28 mouse cellular contexts compared by ENCODE assay signal in the genomic region with DNA sequence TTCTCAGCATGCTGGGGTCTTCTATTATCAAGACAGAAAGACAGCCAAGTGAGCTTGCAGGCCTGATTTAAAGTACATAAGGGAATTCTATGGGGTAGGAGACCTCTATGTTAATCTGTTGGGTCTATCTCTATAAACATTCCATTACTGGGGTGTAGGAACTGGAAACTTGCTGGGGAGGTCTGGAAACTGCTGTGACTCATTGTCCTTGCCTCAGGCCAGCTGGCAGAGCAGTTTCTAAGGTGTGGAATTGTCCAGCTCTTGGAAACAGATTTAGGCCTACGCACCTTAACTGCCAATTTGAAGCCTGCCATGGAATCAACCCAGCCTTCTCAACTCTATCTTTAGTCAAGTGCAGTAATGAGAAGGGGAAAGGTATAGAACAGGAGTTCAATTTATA.
A peak's percentile ranks its signal among the peaks of the same experiment; 100 is the strongest.
DNase-seq lines count a peak whose midpoint lies in the region; ATAC-seq and TF ChIP-seq lines count a peak whose summit lies in the region.
"Had no signal": no experiment of that assay in that cellular context is flagged by ENCODE, and none has a peak within 500 bp of the region (broad histone marks: within the 10 kb centered on the region; RNA-seq: fewer than 3 reads in every experiment).

No protein-coding gene starts in this region.

- H3K9me3 ChIP-seq in kidney, embryonic 14.5 days (ENCODE audit: control insufficient read depth, low read length) = no peaks in the 10 kb centered on the region
- H3K9me3 ChIP-seq: forebrain, embryonic 15.5 days; heart, embryonic 13.5 days; limb, embryonic 13.5 days; lung, embryonic 15.5 days; stomach, embryonic 15.5 days had no signal

- 75% methylated on average over 1 of the region's 1 CpGs for WGBS in kidney, adult 2 months
- WGBS in kidney, embryonic 14.5 days = 91% methylated on average over 1 of the region's 1 CpGs

- no peaks in the 10 kb centered on the region for H3K4me1 ChIP-seq in kidney, adult 2 months (ENCODE audit: control insufficient read depth, insufficient read depth, low read length)
- H3K4me1 ChIP-seq in kidney, embryonic 14.5 days (ENCODE audit: control insufficient read depth, insufficient read depth, low read length) = no peaks in the 10 kb centered on the region
- H3K4me1 ChIP-seq: heart, embryonic 13.5 days; limb, embryonic 13.5 days; lung, embryonic 15.5 days; stomach, embryonic 15.5 days had no signal

- H3K27ac ChIP-seq in kidney, adult 2 months (ENCODE audit: insufficient read depth, low read depth, low read length) = no peak overlapping the region
- H3K27ac ChIP-seq in kidney, embryonic 14.5 days (ENCODE audit: low read depth, low read length) = no peak overlapping the region
- H3K27ac ChIP-seq: heart, embryonic 13.5 days; hindbrain, embryonic 14.5 days; layer of hippocampus, adult 2 months; limb, embryonic 13.5 days; lung, embryonic 15.5 days; stomach, embryonic 15.5 days had no signal

- no peak for TF ChIP-seq CTCF in kidney, adult 2 months (conservative IDR thresholded peaks at IDR 0.05; ENCODE audit: insufficient read depth, insufficient read length, low read depth, low read length)
- no peak for TF ChIP-seq CTCF in brain, embryonic 14.5 days (IDR thresholded peaks at IDR 0.05; ENCODE audit: borderline replicate concordance, extremely low read depth, insufficient read depth, insufficient read length)

- no peaks in the 10 kb centered on the region for H3K36me3 ChIP-seq in kidney, adult 2 months (ENCODE audit: control insufficient read depth, insufficient read depth, low read length)
- no peaks in the 10 kb centered on the region for H3K36me3 ChIP-seq in kidney, embryonic 14.5 days (ENCODE audit: control insufficient read depth, insufficient read depth, low read length)
- H3K36me3 ChIP-seq: forebrain, embryonic 15.5 days; G1E; heart, embryonic 13.5 days; limb, embryonic 13.5 days; lung, embryonic 15.5 days; stomach, embryonic 15.5 days had no signal

- ATAC-seq in kidney, embryonic 14.5 days (ENCODE audit: low FRiP score, low TSS enrichment) = no peak
- ATAC-seq: intestine, postnatal 0 days; Patski had no signal

- no peak overlapping the region for H3K4me2 ChIP-seq in kidney, embryonic 14.5 days (replicated peaks; ENCODE audit: low read depth, low read length)
- H3K4me2 ChIP-seq: forebrain, embryonic 15.5 days; heart, embryonic 13.5 days; hindbrain, embryonic 14.5 days; limb, embryonic 13.5 days; liver, embryonic 11.5 days; lung, embryonic 15.5 days; stomach, embryonic 15.5 days had no signal

- no peak for TF ChIP-seq POLR2A in kidney, adult 2 months (IDR thresholded peaks at IDR 0.05; ENCODE audit: low read depth, low read length)
- no peak for TF ChIP-seq POLR2A in brain, embryonic 14.5 days (IDR thresholded peaks at IDR 0.05; ENCODE audit: borderline replicate concordance, extremely low read depth, insufficient read depth, insufficient read length, poor library complexity, severe bottlenecking)

- H3K4me3 ChIP-seq in kidney, adult 2 months (ENCODE audit: insufficient read depth, low read depth, low read length) = no peak overlapping the region
- no peak overlapping the region for H3K4me3 ChIP-seq in kidney, embryonic 14.5 days (ENCODE audit: low read length)
- H3K4me3 ChIP-seq: forebrain, embryonic 15.5 days; heart, embryonic 13.5 days; layer of hippocampus, adult 2 months; limb, embryonic 13.5 days; lung, embryonic 15.5 days; stomach, embryonic 15.5 days had no signal

- H3K27me3 ChIP-seq in kidney, adult 2 months (replicated peaks; ENCODE audit: control insufficient read depth, insufficient read depth, low read length) = no peaks in the 10 kb centered on the region
- no peaks in the 10 kb centered on the region for H3K27me3 ChIP-seq in kidney, embryonic 14.5 days (ENCODE audit: control insufficient read depth, insufficient read depth, low read length)
- H3K27me3 ChIP-seq: forebrain, embryonic 15.5 days; heart, embryonic 13.5 days; limb, embryonic 13.5 days; lung, embryonic 15.5 days; Patski; stomach, embryonic 15.5 days had no signal

- DNase-seq in kidney, adult 2 months = peak; percentile 44
- peak; percentile 22 for DNase-seq in ES-CJ7 (ENCODE audit: low read depth, low spot score)
- peak; percentile 13 for DNase-seq in brain, embryonic 14.5 days (ENCODE audit: low read depth)
- DNase-seq in kidney, postnatal 36 days = peak; percentile 31 to 34
- no peak for DNase-seq in embryo, embryonic 9.5 days (ENCODE audit: extremely low spot score)
- no peak for DNase-seq in left cerebral cortex, adult 18-20 months (ENCODE audit: low spot score in 2 of 2)
- DNase-seq: adrenal gland, postnatal 25 days; B cell, adult 2 months; cerebellum, adult 2 months; cerebellum, postnatal 14 days; heart, postnatal 10 days; lung, postnatal 36 days; midbrain, embryonic 14.5 days; retina, postnatal 1 day; right cerebral cortex, postnatal 14 days; thymus, postnatal 14 days had no signal

- no peak overlapping the region for H3K9ac ChIP-seq in kidney, embryonic 14.5 days (ENCODE audit: low read depth, low read length)
- H3K9ac ChIP-seq: forebrain, embryonic 15.5 days; heart, embryonic 13.5 days; hindbrain, embryonic 14.5 days; limb, embryonic 13.5 days; lung, embryonic 15.5 days; stomach, embryonic 15.5 days had no signal

Comparison
In these comparisons a context has a peak if more than half of its experiments do, and no peak if none do; other contexts are left out.
1. DNase-seq: peak in kidney, adult 2 months (single experiment), ES-CJ7 (single experiment), brain, embryonic 14.5 days (single experiment) and kidney, postnatal 36 days (2 of 2); none in embryo, embryonic 9.5 days (single experiment) and left cerebral cortex, adult 18-20 months (0 of 2).